Mouse (Mus musculus) layer of hippocampus, adult 11-12 months (tissue): ENCODE results near the gene Ctnnbip1.
"Not testable (repeated sequence)": the region's sequence is repeated elsewhere in the genome, so short reads cannot be mapped to it uniquely, and the experiment has no call there.

ENCODE experiments used
- DNase-seq: peaks from one replicate; pipeline ENCODE4 v3.0.0; 2022; ENCODE audit warnings: low spot score

Gene Ctnnbip1

DNA sequence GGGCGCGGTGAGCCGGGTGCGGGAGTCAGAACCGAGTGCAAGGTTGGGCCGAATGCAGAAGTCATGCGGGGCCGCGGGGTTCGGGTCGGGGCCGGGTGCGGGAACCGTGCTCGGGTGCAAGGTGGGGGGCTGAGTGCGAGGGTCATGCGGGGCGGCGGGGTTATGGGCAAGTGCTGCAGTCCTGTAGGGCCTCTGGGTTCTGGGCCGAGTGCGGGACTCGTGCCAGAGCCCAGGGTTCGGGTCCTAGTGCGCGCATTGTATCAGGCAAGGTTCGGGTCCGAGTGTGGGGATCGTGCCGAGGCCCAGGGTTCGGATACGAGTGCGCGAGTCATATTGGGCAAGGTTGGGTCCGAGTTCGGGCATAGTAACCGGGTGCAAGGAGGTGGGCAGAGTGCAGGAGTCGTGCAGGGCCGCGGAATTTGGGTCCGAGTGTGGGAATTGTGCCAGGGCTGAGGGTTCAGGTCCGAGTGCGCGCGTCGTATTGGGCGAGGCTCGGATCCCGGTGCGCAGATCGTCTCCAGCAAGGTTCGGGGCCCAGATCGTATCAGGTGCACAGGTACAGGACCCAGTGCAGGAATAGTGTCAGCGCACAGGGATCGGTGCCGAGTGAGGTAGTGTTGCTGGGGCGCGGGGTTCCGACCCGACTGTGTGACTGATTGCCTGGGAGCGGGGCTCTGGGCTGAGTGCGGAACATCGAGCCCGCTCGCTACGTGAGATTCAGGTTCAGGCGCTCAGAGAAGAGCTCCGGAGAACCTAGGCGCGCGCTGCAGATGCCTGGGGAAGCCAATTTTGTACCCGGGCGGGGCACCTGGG, 69.0 kb downstream of the Ctnnbip1 start:
- peak; percentile 54 for DNase-seq

DNA sequence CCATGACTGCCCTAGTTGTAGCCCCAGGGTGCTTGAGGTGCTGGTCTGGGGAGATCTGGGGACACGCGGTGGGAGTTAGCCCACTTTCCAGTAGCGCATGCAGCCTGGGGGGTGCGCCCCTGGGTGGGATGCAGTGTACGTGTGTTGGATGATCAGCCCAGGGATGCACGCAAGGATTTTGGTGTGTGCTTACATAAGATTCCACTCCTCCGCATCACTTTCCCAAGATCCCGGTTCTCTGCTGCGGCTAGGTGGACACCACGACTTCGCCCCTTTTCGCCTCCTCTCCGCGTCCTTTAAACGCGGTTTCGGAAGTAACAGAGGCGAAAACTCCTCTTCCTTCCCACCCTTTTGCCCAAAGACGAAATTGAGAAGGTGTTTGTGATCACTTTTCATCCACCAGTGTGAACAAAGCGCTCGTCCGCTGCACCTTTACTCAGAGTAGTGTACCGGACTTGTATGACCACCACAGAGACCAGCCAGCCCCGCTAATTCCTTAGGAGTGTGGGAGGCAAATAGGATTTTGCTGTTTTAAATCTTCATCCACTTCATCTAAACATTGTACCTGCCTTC, 69.6 kb downstream of the Ctnnbip1 start:
- no peak for DNase-seq

DNA sequence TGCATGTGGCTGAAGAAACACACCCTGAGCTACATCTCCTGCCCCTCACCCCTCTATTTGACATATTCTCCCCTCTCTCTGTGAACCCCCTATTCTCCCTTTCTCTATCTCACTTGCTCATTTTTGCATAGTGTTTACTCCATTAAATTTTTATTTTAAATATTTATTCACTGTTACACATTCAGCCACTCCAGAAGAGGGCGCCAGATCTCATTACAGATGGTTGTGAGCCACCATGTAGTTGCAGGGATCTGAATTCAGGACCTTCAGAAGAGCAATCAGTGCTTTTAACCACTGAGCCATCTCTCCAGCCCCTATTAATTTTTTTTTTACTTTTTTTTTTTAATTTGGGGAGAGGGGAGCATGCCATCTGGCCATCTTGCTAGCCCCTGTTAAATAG, 72.2 kb downstream of the Ctnnbip1 start:
- DNase-seq: no peak

DNA sequence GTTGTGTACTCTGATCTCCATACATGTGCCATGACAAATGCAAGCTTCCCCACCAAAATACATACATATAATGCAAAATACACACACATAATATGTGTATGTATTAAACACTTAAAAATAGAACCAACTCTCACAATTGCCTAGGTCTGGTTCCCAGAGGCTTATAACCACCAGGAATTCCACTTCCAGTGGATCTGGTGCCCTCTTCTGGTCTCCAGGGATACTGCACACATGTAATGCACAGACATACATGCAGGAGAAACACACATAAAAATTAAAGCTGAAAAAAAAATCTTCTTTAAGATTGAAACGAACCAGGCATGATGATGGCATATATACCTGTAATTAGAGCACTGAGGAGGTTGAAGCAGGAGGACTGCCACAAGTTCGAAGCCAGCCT, 73.5 kb downstream of the Ctnnbip1 start:
- DNase-seq: no peak

DNA sequence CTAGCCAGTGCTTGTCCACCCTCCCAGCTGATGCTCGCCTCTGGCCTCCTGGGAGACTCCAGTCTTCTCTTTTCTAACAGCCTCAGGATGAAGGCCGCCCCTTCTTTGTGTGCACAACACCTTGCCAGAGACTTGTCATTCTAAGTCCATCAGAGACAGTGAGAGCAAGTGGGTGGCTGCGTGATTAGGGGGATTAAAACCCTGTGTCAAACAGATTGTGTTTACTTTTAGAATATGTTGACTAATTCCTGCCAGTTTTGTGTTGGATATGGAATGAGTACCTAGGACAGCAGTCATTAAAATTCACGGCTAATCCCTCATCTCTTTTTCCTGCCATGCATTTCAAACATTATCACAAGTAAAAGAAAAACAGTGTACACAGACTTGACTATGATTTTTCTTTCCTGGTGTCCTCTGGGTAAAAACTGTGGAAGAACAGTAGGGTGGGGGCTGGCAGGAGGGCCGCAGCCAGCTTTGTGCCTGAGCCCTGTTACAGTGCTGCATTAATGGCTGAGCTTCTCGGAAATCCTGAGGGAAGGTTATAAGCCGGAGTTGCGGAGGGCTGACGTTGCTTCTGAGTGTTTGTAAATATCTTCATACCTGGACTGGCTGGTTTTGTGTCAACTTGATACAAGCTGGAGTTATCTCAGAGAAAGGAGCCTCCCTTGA, 77.0 kb downstream of the Ctnnbip1 start:
- DNase-seq: no peak

DNA sequence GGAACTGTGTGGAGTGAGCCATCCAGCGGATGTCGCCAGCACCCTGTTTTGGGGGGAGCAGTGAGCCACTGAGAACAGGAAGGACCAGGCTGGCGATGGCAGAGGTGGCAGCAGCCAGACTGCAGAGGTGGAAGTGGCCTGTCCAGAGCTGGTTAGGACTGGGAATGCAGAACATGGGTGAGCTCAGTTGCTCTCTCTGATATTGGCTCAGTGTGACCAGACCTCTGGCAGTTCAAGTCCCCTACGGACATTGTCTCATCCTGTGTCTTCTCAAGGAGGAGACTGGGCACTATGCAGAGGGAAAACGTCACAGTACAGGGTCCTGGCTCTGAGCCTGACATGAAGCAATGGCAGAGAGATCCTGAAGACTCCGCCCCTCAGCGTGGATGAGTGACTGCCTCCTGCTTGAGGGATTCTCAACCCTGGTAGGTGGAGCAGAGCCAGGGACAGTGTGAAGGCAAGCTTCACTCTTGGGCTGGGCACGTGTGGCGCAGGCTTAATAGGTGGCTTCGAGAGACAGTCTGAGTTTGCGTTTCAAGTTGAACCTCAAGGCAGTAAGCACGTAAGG, 79.7 kb downstream of the Ctnnbip1 start:
- DNase-seq: no peak

DNA sequence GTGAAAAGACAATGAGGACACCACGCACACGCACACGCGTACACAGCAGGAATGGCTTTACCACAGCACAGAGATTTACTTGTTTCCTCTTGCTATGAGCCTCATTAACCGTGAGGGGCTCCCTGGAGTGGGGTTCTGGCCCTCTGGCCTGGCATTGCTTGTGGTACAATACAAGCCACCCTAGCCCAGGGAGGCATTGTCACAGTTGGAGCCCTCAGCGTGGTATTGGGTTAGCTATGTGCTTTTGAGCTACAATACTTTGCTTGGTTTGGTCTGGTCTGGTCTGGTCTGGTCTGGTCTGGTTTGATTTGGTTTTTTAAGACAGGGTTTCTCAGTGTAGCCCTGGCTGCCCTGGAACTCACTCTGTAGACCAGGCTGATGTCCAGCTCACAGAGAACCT, 81.5 kb downstream of the Ctnnbip1 start:
- no peak for DNase-seq

DNA sequence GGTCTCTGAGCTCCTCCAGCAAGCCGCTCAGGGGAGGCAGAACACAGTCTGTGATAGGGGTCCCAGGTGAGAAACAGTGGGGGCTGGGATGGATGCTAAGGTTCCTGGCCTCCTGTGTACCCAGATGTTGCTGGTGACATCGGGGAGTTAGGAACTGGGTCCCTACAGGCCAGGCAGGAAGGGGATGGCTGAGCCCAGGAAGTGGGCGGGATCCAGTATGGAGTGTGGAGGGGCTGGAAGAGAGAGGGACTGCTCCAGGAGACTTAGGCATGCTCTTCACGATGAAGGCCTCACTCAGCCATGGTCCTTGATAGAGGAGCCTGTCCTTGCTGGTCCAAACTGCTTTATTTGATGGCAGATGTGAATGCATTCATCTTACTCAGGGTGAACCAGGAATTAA, 82.1 kb downstream of the Ctnnbip1 start:
- DNase-seq: no peak

DNA sequence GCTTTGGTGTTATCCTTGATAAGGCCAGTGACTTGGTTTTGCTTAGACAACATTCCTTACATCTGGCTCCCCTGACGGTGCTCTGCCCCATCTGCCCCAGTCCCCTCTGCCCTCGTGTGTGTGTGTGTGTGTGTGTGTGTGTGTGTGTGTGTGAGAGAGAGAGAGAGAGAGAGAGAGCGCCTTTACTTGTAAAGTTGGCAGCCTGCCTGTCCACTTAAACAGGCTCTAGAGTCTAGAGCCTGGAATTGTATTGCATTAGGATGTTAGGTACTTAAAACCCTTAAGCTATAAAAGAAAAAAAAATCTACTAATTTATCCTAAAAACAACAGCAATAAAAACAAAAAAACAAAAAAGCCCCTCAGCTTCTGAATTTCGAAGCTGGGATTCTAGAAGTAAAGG, 83.4 kb downstream of the Ctnnbip1 start:
- no peak for DNase-seq

DNA sequence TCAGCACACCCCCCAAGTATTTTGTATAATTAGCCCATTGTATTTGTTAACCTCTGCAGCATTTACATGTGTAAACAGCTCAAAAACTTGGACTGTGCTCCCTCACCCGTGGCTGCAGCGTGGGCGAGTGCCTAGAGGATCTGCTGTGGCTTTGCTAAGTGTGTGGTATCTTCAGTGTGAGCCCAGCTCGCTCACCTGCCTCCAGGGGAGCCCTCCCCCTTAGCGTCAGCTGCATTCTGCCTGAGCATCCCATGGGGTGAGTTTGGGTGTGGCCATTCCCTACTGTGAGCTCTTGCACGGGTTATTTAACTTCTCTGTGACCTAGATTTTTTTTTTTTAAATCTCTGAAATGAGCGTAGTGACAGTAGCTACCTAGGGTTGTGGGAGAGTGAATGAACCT, 84.2 kb downstream of the Ctnnbip1 start:
- no peak for DNase-seq

DNA sequence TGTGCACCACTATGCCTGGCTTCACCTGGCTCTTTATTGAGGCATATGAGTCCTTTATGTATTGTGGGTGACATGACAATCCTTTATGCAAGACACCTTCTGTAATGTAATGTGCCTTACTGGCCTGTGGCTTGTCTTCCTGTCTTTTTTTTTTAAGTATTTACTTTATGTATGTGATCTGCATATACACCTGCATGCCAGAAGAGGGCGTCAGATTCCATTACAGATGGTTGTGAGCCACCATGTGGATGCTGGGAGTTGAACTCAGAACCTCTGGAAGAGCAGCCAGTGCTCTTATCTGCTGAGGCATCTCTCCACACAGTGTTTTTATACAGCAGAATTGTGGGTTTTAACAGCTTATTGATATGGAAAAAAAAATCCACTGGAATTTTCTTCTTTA, 85.8 kb downstream of the Ctnnbip1 start:
- DNase-seq: no peak

DNA sequence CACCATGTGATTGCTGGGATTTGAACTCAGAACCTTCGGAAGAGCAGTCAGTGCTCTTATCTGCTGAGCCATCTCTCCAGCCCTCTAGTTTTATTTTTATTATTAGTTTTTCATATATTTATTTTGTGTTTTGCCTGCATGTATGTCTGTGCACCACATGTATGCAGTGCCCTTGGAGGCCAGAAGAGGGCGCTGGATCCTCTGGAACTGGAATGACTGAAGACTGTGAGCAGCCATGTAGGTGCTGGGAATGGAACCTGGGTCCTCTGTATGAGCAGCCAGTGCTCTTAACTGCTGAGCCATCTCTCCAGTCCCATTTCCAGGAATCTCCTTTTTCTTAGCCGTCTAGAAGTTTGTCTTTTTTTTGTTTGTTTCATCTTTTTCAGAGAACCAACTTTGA, 86.5 kb downstream of the Ctnnbip1 start:
- no peak for DNase-seq

DNA sequence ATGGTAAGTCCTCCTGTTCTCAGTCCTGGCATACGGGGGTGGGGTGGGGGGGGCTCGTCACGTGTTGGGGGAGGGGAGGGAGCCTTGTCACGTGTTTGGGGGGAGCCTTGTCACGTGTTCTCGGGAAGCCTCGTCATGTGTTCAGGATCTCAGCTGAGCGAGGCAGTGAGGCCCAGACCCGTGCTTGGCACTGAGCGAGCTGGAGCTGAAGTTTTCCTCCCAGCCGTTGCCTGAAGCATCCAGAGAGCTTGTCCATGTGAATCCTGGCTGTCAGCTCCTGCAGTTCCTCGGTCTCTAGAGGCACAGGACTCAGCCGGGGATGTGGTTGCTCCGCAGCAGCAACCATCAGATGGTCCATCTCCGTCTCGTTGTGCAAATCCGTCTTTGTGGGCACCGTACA, 88.0 kb downstream of the Ctnnbip1 start:
- DNase-seq: peak; percentile 35

DNA sequence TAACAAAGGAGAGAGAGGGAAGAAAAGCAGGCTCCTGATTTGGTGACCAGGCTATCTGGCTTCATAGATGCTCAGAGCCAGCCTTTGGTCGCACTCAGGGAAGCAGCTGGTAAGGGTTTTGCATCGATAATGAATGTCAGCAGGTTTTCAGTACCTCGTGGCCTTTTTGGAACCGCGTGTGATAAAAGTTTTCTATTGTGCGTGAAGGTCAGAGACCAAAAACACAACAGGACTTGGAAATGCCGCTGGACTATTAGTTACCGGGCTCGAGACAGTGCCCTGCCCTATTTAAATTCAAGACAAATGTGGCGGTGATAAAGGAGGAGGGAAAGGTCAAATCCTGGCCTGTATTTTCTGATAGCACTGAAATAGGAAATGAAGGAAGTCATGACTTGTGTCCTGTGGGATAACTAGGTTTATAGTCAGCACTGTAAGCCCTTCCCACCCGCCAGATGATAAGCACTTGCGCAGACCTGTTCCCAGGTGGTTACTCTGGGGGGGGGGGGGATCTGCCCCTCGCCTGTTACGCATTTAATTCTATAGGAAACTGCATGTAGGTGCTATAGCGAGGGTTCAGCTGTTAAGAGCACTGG, 88.8 kb downstream of the Ctnnbip1 start:
- DNase-seq: no peak

DNA sequence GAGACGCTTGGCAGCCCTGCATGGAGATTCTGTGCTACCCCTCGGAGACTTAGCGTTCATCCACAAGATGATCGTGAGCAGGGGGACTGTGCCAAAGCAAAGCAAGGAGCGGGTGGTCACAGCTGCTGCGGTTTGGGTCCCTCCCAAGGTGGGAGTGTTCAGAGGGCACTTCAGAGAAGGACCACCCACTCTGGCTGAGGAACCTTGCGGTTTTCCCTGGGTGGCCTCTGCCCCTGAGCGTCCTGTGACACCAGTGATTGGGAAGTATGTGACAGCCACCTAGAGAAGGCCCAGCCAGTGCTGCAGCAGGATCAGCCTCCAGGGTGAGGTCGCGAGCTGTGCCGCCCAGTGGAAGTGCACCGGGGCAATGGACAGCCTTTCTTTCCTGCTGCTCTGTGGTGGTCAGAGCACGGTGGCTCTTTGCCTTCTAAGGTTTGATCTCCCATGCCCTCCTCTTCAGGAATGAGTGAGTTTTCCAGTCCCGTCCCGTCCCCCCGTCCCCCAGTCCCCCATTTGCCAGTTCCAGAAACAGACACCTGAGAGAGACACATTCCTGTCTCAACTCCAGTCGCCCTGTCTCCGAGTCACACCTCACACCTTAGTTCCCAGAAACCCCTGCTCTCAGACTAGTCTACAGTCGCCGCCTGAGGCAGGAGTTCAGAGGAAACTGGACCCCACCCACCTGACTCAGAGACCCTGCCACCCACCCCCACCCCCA, 89.7 kb downstream of the Ctnnbip1 start:
- DNase-seq: no peak

DNA sequence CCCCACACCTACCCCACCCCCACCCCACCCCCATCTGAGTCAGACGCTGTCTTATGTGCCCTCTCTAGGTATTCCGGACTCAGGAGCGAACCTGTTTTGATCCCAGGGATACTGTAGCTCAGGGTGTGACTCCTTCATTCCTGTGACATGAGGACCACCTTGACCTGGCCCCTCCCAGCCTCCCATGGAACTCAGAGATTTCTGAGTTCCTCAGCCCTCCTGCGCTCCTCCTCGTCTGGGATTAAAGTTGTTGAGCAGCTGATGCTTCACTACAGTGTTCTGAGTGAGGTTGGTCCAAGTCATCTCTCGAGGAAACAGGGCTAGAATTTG, 90.2 kb downstream of the Ctnnbip1 start:
- DNase-seq: no peak

DNA sequence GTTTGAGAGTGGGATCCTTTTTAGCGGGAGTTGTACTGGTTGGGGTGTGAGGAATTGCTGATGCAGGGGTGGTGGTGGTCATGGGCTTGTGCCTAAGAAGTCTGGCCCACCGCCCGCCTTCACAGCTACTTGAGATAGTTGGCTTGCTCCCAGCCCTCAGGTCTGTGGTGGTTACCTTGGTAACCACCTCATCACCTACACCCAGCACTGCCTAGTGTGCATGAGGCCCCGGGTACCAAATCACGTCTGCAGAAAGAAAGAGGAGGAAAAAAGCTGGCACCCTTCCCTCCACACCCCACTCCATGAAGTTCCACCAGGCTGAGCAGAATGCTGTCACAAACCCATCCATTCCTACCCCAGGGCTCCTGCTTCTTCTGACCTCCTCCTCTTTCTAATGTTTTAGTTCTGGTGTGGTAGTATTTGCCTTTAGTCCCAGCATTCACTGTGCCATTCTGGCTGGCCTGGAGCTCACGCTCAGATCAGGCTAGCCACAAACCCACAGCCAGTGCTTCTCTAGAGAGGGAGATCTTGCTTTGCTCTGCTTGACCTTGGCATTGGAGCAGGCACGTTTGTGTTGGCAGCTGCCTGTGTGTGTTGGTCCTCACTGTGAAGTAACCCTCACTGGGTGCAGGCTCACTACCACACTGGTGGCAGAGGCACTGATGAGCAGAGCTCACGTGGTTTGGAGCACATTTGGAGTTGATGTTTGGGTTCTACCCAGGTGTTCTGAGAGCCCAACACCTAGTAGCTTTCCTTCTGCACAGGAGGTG, 91.4 kb downstream of the Ctnnbip1 start:
- DNase-seq: no peak

DNA sequence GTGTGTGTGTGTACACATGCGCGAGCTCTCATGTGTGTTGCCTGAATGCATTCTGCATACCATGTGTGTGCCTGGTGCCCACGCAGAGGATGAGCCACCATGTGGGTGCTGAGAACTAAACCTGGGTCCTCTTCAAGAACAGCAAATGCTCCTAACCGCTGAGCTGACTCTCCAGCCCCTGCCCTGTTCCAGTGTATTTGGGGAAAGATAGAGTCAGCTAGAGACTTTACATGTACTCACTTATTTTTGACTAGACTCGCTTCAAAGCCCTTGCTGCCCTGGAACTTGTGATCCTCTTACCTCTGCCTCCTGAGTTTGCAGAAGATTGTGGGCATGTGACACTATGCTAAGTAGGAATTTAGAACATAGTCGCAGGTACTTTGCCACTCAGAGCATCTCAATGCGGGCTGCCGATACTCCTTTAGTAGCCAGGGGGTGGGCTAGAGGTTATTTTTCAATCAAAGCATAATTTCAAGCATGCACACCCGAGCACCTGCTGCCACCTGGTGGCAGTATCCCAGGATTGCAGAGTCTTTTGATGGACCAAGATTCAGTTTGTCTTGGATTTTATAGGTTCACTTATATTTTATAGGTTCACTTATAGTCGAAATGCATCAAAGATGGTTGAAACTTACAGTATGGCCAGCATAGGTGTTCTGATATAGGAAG, 93.5 kb downstream of the Ctnnbip1 start:
- peak; percentile 71 for DNase-seq

DNA sequence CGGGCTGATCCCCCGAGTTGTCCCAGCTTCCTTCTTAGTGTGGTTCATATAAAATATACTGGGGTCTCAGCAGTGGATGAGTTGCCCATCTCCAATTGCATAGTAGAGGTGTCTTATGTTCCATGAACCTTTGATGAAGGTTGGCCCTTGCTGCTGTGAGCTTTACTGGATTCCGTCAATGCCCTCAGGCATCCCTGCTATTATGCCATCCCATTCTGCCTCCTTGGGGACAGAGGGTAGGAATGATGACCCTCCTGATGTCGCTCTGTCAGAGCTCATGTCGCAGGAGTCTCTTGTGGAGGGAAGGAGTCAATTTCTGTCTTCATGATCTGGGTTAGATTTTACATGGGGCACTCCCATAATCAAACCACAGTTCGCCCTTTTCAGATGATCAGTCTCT, 95.5 kb downstream of the Ctnnbip1 start:
- DNase-seq: not testable (repeated sequence)

DNA sequence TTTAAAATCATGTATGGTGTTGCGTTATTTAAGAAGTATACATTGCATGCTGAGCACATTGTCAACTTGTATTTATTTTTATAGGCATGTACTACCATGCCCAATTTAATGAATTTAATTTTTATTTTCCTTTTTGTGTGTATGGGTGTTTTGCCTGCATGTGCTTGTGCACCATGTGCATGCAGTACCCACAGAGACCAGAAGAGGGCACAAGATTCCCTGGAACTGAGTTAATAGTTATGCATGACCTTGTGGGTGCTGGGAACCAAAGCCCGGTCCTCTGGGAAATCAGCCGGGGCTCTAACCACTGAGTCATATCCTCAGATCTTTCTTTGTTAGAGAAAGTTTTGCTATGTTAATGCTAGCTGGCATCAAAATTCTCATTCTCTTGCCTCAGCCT, 96.8 kb downstream of the Ctnnbip1 start:
- no peak for DNase-seq
